Mouse (Mus musculus) heart, embryonic 16.5 days (tissue): ENCODE results near the gene Aadacl4. TPM values are rescaled to one million over a fixed set of nuclear protein-coding genes. Genes with fewer than 3 reads are reported as not detected.
"Not testable (repeated sequence)": the region's sequence is repeated elsewhere in the genome, so short reads cannot be mapped to it uniquely, and the experiment has no call there.

ENCODE experiments used
- ATAC-seq: fragments of 200-750 bp; cut with Nextera tagmentation; replicated peaks from 2 replicates; pipeline ENCODE4 v1.8.0; 2017; ENCODE audit warnings: moderate number of reproducible peaks; ENCODE audit not compliant: insufficient read depth, low FRiP score; ENCODE audit errors: extremely low read depth
- H3K27ac ChIP-seq: fragments of 300-500 bp; sonication (generic); 2 replicates; pipeline ENCODE4 v1.5.1; 2014; ENCODE audit warnings: mild to moderate bottlenecking, low read length, control low read depth, moderate library complexity
- H3K27me3 ChIP-seq: fragments of 300-500 bp; sonication (generic); 2 replicates; pipeline ENCODE4 v1.6.1; 2014; ENCODE audit warnings: low read length, mixed read lengths; ENCODE audit not compliant: control insufficient read depth, insufficient read depth
- H3K36me3 ChIP-seq: fragments of 300-500 bp; sonication (generic); 2 replicates; pipeline ENCODE4 v1.6.1; 2014; ENCODE audit not compliant: control insufficient read depth, insufficient read depth
- H3K4me1 ChIP-seq: fragments of 300-500 bp; sonication (generic); 2 replicates; pipeline ENCODE4 v1.6.1; 2014; ENCODE audit warnings: low read length, mixed read lengths; ENCODE audit not compliant: control insufficient read depth, insufficient read depth
- H3K4me2 ChIP-seq: fragments of 300-500 bp; sonication (generic); 2 replicates; pipeline ENCODE4 v1.6.1; 2014; ENCODE audit warnings: low read depth, mild to moderate bottlenecking, control low read depth, low read length
- H3K4me3 ChIP-seq: fragments of 300-500 bp; sonication (generic); 2 replicates; pipeline ENCODE4 v1.5.1; 2014; ENCODE audit warnings: mild to moderate bottlenecking, control low read depth, low read length
- H3K9ac ChIP-seq: fragments of 300-500 bp; sonication (generic); 2 replicates; pipeline ENCODE4 v1.6.1; 2014; ENCODE audit warnings: low read length, control low read depth
- H3K9me3 ChIP-seq: fragments of 300-500 bp; sonication (generic); replicated peaks from 2 replicates; pipeline ENCODE4 v1.6.1; 2016; ENCODE audit warnings: low read length; ENCODE audit not compliant: control insufficient read depth
- WGBS: fragments of 180-500 bp; shearing (Covaris S2); extraction: QIAGEN DNeasy Blood & Tissue Kit; methylation state at CpG from one replicate; pipeline ENCODE4 v1.1.7; 2014; 5-methylcytosine and 5-hydroxymethylcytosine counted together
- polyA plus RNA-seq: library from polyadenylated mRNA; unstranded; fragments of >200 nt; fragmentation: Nextera tagmentation; extraction: Ambion mirVana; gene quantifications from 2 replicates; pipeline ENCODE4 v1.2.1, GENCODE M21; 2015

Aadacl4 gene
- polyA plus RNA-seq: not detected in 2 replicates

DNA sequence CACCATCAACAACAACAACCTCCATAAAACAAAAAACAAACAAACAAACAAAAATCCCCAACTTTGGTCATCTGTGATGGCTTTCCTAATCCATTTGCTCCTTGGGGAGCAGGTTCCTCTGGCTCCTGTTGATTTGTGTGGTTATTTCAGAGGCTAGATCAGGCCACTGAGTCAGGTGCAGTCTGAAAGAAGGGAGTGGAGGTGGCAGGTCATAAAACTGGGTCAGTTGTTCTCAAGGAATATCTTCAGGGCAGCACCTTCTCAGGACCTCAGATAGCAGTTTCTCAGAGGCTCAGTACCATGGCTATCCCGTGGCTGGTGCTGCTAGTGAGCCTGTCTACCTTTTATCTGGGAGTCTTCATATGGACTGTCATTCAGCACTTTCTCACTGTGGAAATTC is at the start of gene Aadacl4:
Gene Aadacl4, plus strand, starts transcription at position 301 of the 400 bp plus-strand sequence.
- no peak within 1 kb of the TSS for H3K4me3 ChIP-seq
- no peaks in the 10 kb centered on the region for H3K27me3 ChIP-seq
- H3K9ac ChIP-seq: no peak within 1 kb of the TSS
- no peaks in the 10 kb centered on the region for H3K4me1 ChIP-seq
- H3K4me2 ChIP-seq: no peak within 1 kb of the TSS
- H3K36me3 ChIP-seq: no peaks in the 10 kb centered on the region
- 0 out of 2 replicates have a peak, but pooled peaks cover 5% of the 10 kb centered on the region for H3K9me3 ChIP-seq
- no peak for ATAC-seq
- WGBS: 36% methylated on average over 1 of the region's 1 CpGs
- no peak within 1 kb of the TSS for H3K27ac ChIP-seq

GRCm38 (mm10) chr4:144565034-144565433 is 48.5 kb upstream of the Aadacl4 start, which contains the start of gene Gm13124:
Gene Gm13124, minus strand, starts transcription at chr4:144565134.
- Histone ChIP-seq H3K4me3 (no peak within 1 kb of the TSS), H3K36me3 (no peaks in the 10 kb centered on the region), H3K4me2 (no peak within 1 kb of the TSS), H3K27me3 (no peaks in the 10 kb centered on the region), H3K27ac (no peak within 1 kb of the TSS), H3K9ac (no peak within 1 kb of the TSS), H3K9me3 (peaks cover 10% of the 10 kb centered on the region), H3K4me1 (no peaks in the 10 kb centered on the region)
- WGBS: 87% methylated on average over 1 of the region's 1 CpGs
- ATAC-seq: no peak

- Histone ChIP-seq H3K9me3 (peaks cover 2% of the 10 kb centered on the region; the same call in 1 of the 2 replicates), H3K27me3 (no peaks in the 10 kb centered on the region), H3K9ac (no peak overlapping the region), H3K4me2 (no peak overlapping the region), H3K27ac (no peak overlapping the region), H3K4me3 (no peak overlapping the region), H3K4me1 (no peaks in the 10 kb centered on the region), H3K36me3 (no peaks in the 10 kb centered on the region)
- ATAC-seq: no peak
These were observed 45.8 kb upstream of the Aadacl4 start for GRCm38 (mm10) chr4:144567752-144568151.

DNA sequence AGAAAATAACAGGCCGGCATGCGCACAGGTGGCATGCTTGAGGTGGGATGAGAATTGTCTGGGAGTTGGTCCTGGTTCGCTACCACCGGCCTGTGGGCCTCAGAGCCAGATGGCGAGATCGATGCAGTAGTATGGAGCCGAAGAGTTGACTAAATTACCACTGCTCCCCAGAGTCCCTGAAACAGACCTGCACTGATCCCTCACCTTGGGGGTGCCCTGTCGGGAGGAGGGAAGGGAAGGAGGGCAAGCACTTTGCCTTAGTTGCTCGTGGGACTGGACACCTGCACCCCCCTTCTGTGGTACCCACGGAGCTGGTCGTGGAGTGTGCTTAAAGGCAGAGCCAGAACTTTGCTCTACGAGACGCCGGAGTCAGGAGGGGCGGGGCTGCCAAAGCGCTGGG is 27.3 kb upstream of the Aadacl4 start:
- H3K36me3 ChIP-seq, H3K4me3 ChIP-seq, H3K9me3 ChIP-seq, H3K4me2 ChIP-seq, ATAC-seq, H3K9ac ChIP-seq, H3K27me3 ChIP-seq, H3K27ac ChIP-seq, H3K4me1 ChIP-seq: not testable (repeated sequence)
- WGBS: 77% methylated on average over 11 of the region's 16 CpGs

DNA sequence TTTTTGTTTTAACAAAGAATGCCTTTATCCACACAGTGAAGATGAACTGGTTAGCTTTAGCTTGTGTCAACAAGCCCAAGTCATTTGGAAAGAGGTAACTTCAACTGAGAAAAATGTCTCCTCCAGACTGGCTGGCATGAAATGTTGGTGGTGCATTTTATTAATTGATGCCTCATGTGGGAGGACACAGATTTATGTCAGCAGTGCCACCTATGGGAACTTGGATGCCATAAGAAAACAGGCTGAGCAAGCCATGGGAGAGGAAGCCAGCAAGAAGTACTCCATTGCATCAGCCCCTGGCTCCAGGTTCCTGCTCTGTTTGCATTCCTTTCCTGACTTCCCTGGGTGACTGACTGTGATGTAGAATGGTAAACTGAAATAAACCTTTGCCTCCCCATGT is 20.7 kb upstream of the Aadacl4 start:
- ATAC-seq: no peak
- peaks cover 3% of the 10 kb centered on the region; the same call in 1 of the 2 replicates for H3K9me3 ChIP-seq

DNA sequence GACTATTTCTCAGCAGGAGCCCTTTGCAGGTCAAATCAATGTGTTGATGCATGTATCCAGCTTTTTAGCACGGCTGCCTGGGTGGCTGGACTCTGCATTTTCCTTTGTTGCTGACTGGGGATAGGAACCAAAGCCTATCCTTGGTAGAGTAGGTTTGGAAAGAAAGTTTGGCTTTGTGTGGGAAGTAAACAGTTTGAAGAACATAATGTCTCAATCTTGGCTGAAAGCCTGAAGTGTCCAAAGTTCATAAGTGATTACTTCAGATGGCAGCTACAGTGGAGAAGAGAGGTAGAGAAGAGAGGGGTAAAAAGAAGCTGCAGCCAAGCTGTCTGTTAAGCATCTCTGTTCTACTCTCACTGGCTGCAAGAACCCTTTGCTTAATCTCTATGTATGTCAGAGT is 1.1 kb downstream of the Aadacl4 start:
- no peaks in the 10 kb centered on the region for H3K36me3 ChIP-seq
- WGBS: 60% methylated on average over 1 of the region's 1 CpGs
- H3K9ac ChIP-seq: no peak overlapping the region
- no peak overlapping the region for H3K4me2 ChIP-seq
- ATAC-seq: no peak
- peaks cover 5% of the 10 kb centered on the region; the same call in 1 of the 2 replicates for H3K9me3 ChIP-seq
- no peak overlapping the region for H3K27ac ChIP-seq
- no peaks in the 10 kb centered on the region for H3K27me3 ChIP-seq
- no peaks in the 10 kb centered on the region for H3K4me1 ChIP-seq
- no peak overlapping the region for H3K4me3 ChIP-seq

More for the DNA sequence above, 20.7 kb upstream of the Aadacl4 start:
- Histone ChIP-seq H3K4me2 (no peak overlapping the region), H3K27me3 (no peaks in the 10 kb centered on the region), H3K27ac (no peak overlapping the region), H3K4me3 (no peak overlapping the region), H3K9ac (no peak overlapping the region), H3K4me1 (no peaks in the 10 kb centered on the region), H3K36me3 (no peaks in the 10 kb centered on the region)

GRCm38 (mm10) chr4:144638263-144638662 is 24.8 kb downstream of the Aadacl4 start:
- no peaks in the 10 kb centered on the region for H3K36me3 ChIP-seq
- no peak overlapping the region for H3K4me2 ChIP-seq
- no peak overlapping the region for H3K9ac ChIP-seq
- no peaks in the 10 kb centered on the region for H3K27me3 ChIP-seq
- peaks cover 5% of the 10 kb centered on the region for H3K9me3 ChIP-seq
- H3K4me3 ChIP-seq: no peak overlapping the region
- no peak for ATAC-seq
- H3K27ac ChIP-seq: no peak overlapping the region
- H3K4me1 ChIP-seq: no peaks in the 10 kb centered on the region

Other genes with a start within 250 kb of the Aadacl4 start
- gene Pramef20, start 235.8 kb upstream of the Aadacl4 start, polyA plus RNA-seq: not detected in 2 replicates
- gene Pramef12, start 205.2 kb upstream of the Aadacl4 start, polyA plus RNA-seq: 0.05 TPM in 1 of 2 replicates, not detected in the other
- gene 1700012P22Rik, start 174.9 kb upstream of the Aadacl4 start, polyA plus RNA-seq: not detected in 2 replicates
- gene Gm9944, start 160.4 kb upstream of the Aadacl4 start, polyA plus RNA-seq: not detected in 2 replicates
- gene Aadacl3, start 150.0 kb upstream of the Aadacl4 start, polyA plus RNA-seq: not detected in 2 replicates
- not detected in 2 replicates for gene 9430007A20Rik, start 93.9 kb upstream of the Aadacl4 start, polyA plus RNA-seq
- gene Gm13124, start 48.6 kb upstream of the Aadacl4 start, polyA plus RNA-seq: not detected in 2 replicates
- not detected in 2 replicates for gene Gm436, start 72.7 kb downstream of the Aadacl4 start, polyA plus RNA-seq
- not detected in 2 replicates for gene Gm13178, start 107.7 kb downstream of the Aadacl4 start, polyA plus RNA-seq
- gene Gm438, start 172.9 kb downstream of the Aadacl4 start, polyA plus RNA-seq: not detected in 2 replicates